Mouse (Mus musculus) B cell, adult 62 days (primary cell): Measurements from ENCODE around the gene Olfr798. TPM values are rescaled to one million over a fixed set of nuclear protein-coding genes. Genes with fewer than 3 reads are reported as not detected.

Experiments
- total RNA-seq: library from RNA; stranded (reverse); gene quantifications from 4 replicates; pipeline ENCODE4 v1.2.4, GENCODE M21; 2023

Olfr798 gene
- not detected in 4 replicates for total RNA-seq

DNA sequence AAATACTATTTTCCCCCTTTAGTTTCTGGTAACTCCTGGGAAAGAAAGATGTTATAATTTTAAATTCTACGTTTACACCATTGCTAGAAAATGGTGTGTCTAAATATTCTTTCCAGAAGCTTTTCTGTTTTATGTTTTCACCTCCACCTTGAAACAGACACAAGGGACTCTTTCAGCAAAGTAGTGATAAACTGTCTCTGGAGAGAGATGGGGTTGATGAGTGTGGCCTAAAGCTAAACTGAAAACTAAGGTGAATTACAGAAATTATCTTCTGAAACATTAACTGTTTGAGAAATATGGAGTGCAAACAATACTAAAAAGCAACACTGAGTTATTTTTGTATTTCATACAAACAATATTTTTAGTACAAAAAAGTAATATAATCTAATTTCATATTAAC is at the start of gene Olfr798:
Olfr798 (minus strand) TSS at position 101 of the 400 bp plus-strand sequence.

DNA sequence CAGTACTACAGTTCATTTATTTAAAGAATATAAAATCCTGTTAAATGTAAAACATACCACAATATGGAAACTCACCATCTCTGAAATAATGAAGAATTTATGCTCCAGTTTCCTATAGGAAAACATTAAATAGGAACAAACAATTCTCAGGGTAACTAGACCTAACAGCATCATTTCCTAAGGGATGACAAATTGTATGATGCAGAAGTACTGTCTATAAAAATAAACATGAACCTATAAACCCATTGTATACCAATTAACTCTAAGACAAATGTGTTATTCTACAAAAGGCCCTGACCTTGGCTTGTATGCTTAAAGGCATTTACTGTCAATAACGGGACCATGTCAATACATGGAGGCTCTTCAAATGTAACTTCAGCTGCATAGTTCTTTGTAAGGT is 46.0 kb upstream of the Olfr798 start, which contains the start of gene Olfr801:
Olfr801 (minus strand) TSS at position 101 of the 400 bp plus-strand sequence.

DNA sequence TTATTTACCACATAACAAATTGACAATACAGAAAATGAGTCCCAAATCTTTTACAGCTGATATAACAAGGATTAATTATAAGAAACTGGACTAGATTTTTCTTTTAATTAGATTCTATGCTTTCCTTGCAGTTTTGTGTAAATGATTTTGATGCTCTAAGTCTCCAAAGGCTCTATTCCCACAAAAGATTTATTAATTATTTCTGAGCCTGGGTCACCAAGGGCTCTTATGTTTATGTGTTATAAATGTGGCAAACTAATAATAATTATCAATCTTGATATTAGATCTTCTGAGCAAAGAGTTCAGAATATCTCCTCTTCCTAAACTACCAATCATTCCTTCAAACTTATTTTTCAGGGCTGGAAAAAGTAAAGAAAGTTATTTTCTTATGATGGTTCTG is 29.7 kb upstream of the Olfr798 start, which contains the start of gene Olfr800:
Olfr800 (plus strand) TSS at position 301 of the 400 bp plus-strand sequence.

DNA sequence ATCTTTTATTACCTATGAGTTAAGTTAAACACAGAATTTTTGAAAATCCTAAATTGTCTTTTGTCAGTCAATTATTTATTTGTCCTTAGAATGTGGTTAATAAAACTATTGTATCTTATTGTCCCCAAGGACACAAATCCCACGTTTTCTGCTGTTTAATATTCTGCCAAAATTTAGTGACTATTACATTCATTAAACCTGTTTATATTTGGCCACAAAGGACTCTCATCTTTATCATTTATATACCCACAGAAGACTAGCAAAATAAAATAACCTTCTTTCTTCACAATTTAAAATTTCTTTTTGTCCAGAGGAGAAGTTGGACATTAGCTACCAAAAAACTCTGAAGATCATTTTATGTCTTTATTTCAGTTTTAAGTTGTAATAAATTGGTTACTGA is 9.4 kb upstream of the Olfr798 start, which contains the start of gene Olfr799:
Olfr799 (plus strand) TSS at position 301 of the 400 bp plus-strand sequence.

DNA sequence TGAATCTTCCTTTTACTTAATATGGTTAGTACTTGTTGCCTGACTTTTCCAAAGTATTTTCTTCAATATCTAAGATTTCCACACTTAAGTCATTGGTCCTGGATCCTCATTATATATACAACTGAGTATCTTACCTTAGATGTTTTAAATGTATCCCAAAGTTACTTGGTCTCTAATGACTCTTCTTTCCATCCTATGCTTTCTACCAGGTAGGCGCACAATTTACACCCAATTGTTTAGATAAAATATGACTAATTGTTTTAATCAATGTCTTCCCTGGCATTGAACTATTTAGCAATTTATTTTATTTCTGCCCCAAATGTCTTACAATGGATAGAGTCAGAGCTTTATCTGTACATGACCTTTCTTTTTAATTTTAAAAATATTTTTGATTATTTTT is 15.3 kb downstream of the Olfr798 start, which contains the start of gene Olfr796:
Olfr796 (minus strand) TSS at position 101 of the 400 bp plus-strand sequence.

Other genes starting within 250 kb of the Olfr798 start
- not detected in 4 replicates for gene Olfr784, start 243.9 kb downstream of the Olfr798 start, total RNA-seq
- not detected in 4 replicates for gene Olfr785, start 222.5 kb downstream of the Olfr798 start, total RNA-seq
- gene Olfr786, start 200.6 kb downstream of the Olfr798 start, total RNA-seq, result not detected in 4 replicates
- gene Olfr787, start 166.1 kb downstream of the Olfr798 start, total RNA-seq, result not detected in 4 replicates
- gene Olfr788, start 156.9 kb downstream of the Olfr798 start, total RNA-seq, result not detected in 4 replicates
- 0.12 TPM in 1 of 4 replicates, not detected in the others for gene Olfr789, start 143.2 kb downstream of the Olfr798 start, total RNA-seq
- gene Olfr790, start 129.4 kb downstream of the Olfr798 start, total RNA-seq, result not detected in 4 replicates
- gene Olfr791, start 106.1 kb downstream of the Olfr798 start, total RNA-seq, result not detected in 4 replicates
- not detected in 4 replicates for gene Olfr792, start 88.8 kb downstream of the Olfr798 start, total RNA-seq
- not detected in 4 replicates for gene Olfr794, start 60.3 kb downstream of the Olfr798 start, total RNA-seq
- gene Olfr796, start 15.4 kb downstream of the Olfr798 start, total RNA-seq, result not detected in 4 replicates
- not detected in 4 replicates for gene Olfr799, start 9.6 kb upstream of the Olfr798 start, total RNA-seq
- not detected in 4 replicates for gene Olfr800, start 29.8 kb upstream of the Olfr798 start, total RNA-seq
- gene Olfr801, start 45.9 kb upstream of the Olfr798 start, total RNA-seq, result not detected in 4 replicates
- gene Olfr802, start 60.2 kb upstream of the Olfr798 start, total RNA-seq, result not detected in 4 replicates
- not detected in 4 replicates for gene Olfr803, start 66.4 kb upstream of the Olfr798 start, total RNA-seq
- not detected in 4 replicates for gene Olfr804, start 75.3 kb upstream of the Olfr798 start, total RNA-seq
- not detected in 4 replicates for gene Olfr805, start 101.4 kb upstream of the Olfr798 start, total RNA-seq
- gene Olfr806, start 114.0 kb upstream of the Olfr798 start, total RNA-seq, result not detected in 4 replicates
- not detected in 4 replicates for gene Olfr807, start 129.9 kb upstream of the Olfr798 start, total RNA-seq
- not detected in 4 replicates for gene Olfr808, start 137.5 kb upstream of the Olfr798 start, total RNA-seq
- not detected in 4 replicates for gene Olfr809, start 146.7 kb upstream of the Olfr798 start, total RNA-seq
- not detected in 4 replicates for gene Olfr810, start 167.0 kb upstream of the Olfr798 start, total RNA-seq
- not detected in 4 replicates for gene Olfr811, start 176.5 kb upstream of the Olfr798 start, total RNA-seq
- gene Olfr812, start 218.2 kb upstream of the Olfr798 start, total RNA-seq, result not detected in 4 replicates
- gene Olfr813, start 227.4 kb upstream of the Olfr798 start, total RNA-seq, result not detected in 4 replicates